Mouse (Mus musculus): ENCODE measurements around the gene Gm45785. TPM values are rescaled to one million over a fixed set of nuclear protein-coding genes. Genes with fewer than 3 reads are reported as not detected.

The Gm45785 gene
- polyA plus RNA-seq, 1 experiment from 2014 or later = not detected

- Histone ChIP-seq H3K9ac (ENCODE audit: low read length) (no peak overlapping the region), H3K27ac (ENCODE audit: low read depth, low read length) (no peak overlapping the region), H3K4me2 (ENCODE audit: low read depth, low read length, severe bottlenecking) (no peak overlapping the region), H3K36me3 (ENCODE audit: control insufficient read depth, insufficient read depth, low read length) (no peaks in the 10 kb centered on the region), H3K9me3 (ENCODE audit: control insufficient read depth, low read length) (no peaks in the 10 kb centered on the region), H3K4me3 (ENCODE audit: low read depth, low read length) (no peak overlapping the region), H3K27me3 (ENCODE audit: control insufficient read depth, insufficient read depth, low read length) (0 out of 2 replicates have a peak, but pooled peaks cover 2% of the 10 kb centered on the region), H3K4me1 (replicated peaks; ENCODE audit: control insufficient read depth, insufficient read depth, low read length) (no peaks in the 10 kb centered on the region)
- no peak for DNase-seq (ENCODE audit: low spot score)
- no peak for ATAC-seq (replicated peaks; ENCODE audit: low FRiP score)
- WGBS = 80% methylated on average over 7 of the region's 7 CpGs
These were observed 12.3 kb downstream of the Gm45785 start for GRCm38 (mm10) chr7:140843806-140844205.

GRCm38 (mm10) chr7:140840750-140841735 is 15.1 kb downstream of the Gm45785 start:
- no peaks in the 10 kb centered on the region for H3K4me1 ChIP-seq (replicated peaks; ENCODE audit: control insufficient read depth, insufficient read depth, low read length)
- no peak for DNase-seq (ENCODE audit: low spot score)
- H3K27me3 ChIP-seq (ENCODE audit: control insufficient read depth, insufficient read depth, low read length) = 0 out of 2 replicates have a peak, but pooled peaks cover 2% of the 10 kb centered on the region
- no peak overlapping the region for H3K9ac ChIP-seq (ENCODE audit: low read length)
- 41% methylated on average over 18 of the region's 19 CpGs for WGBS
- H3K27ac ChIP-seq (ENCODE audit: low read depth, low read length) = no peak overlapping the region
- H3K4me3 ChIP-seq (ENCODE audit: low read depth, low read length) = no peak overlapping the region
- no peak overlapping the region for H3K4me2 ChIP-seq (ENCODE audit: low read depth, low read length, severe bottlenecking)
- no peak for ATAC-seq (replicated peaks; ENCODE audit: low FRiP score)
- no peaks in the 10 kb centered on the region for H3K36me3 ChIP-seq (ENCODE audit: control insufficient read depth, insufficient read depth, low read length)
- no peaks in the 10 kb centered on the region for H3K9me3 ChIP-seq (ENCODE audit: control insufficient read depth, low read length)

- Histone ChIP-seq H3K4me3 (ENCODE audit: low read depth, low read length) (no peak overlapping the region), H3K4me2 (ENCODE audit: low read depth, low read length, severe bottlenecking) (no peak overlapping the region), H3K36me3 (ENCODE audit: control insufficient read depth, insufficient read depth, low read length) (no peaks in the 10 kb centered on the region), H3K9ac (ENCODE audit: low read length) (no peak overlapping the region), H3K27ac (ENCODE audit: low read depth, low read length) (no peak overlapping the region), H3K9me3 (ENCODE audit: control insufficient read depth, low read length) (no peaks in the 10 kb centered on the region), H3K4me1 (replicated peaks; ENCODE audit: control insufficient read depth, insufficient read depth, low read length) (no peaks in the 10 kb centered on the region; the same call in 1 of the 2 replicates), H3K27me3 (ENCODE audit: control insufficient read depth, insufficient read depth, low read length) (0 out of 2 replicates have a peak, but pooled peaks cover 2% of the 10 kb centered on the region)
- peak; percentile 33 for DNase-seq (ENCODE audit: low spot score)
- WGBS = 67% methylated on average over 5 of the region's 5 CpGs
- ATAC-seq (replicated peaks; ENCODE audit: low FRiP score) = no peak
These were observed 16.6 kb downstream of the Gm45785 start for GRCm38 (mm10) chr7:140839556-140839955.

DNA sequence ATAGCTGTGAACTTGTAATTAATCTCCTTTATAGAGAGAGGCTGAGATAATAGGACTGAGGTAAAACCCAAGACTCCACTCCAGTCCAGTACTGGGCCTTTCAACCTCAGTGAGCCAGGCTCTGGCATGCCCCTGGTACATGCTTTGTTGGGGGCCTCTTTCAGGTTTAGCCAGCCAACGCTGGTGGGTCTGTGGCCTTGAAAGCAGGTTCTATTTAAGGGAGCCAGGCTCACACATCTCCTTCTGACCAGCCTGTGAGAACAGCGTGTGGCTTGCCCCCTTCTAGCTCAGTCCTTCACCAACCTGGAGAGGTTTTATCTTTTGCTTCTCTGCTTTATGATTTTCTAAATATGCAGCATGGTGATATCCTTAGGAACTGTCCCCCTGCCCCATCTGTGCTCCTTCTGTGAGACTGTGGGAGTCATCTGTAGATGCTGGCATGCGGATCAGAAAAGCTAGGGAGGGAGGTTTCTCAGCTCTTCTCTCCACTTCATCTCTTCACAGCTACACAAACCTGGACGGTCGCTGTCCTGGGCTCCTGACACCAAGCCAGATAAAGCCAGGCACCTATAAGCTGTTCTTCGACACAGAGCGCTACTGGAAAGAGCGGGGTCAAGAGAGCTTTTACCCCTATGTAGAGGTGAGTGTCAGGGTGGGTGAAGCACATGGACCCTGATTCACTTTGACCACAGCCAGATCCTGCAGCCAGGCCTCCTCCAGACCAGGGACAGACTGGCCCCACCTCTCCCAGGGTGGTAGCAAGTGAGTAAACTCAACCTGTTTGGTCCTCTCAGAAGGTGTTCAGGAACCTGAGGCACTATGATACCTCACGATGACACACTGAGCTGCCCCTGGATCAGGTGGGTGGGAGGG is 19.7 kb downstream of the Gm45785 start:
- Histone ChIP-seq H3K36me3 (ENCODE audit: control insufficient read depth, insufficient read depth, low read length) (no peaks in the 10 kb centered on the region), H3K4me3 (ENCODE audit: low read depth, low read length) (no peak overlapping the region), H3K9ac (ENCODE audit: low read length) (no peak overlapping the region), H3K9me3 (ENCODE audit: control insufficient read depth, low read length) (no peaks in the 10 kb centered on the region), H3K27me3 (ENCODE audit: control insufficient read depth, insufficient read depth, low read length) (0 out of 2 replicates have a peak, but pooled peaks cover 2% of the 10 kb centered on the region), H3K4me2 (ENCODE audit: low read depth, low read length, severe bottlenecking) (no peak overlapping the region), H3K4me1 (replicated peaks; ENCODE audit: control insufficient read depth, insufficient read depth, low read length) (no peaks in the 10 kb centered on the region; the same call in 1 of the 2 replicates), H3K27ac (ENCODE audit: low read depth, low read length) (no peak overlapping the region)
- DNase-seq (ENCODE audit: low spot score) (peak; percentile 40), ATAC-seq (replicated peaks; ENCODE audit: low FRiP score) (no peak)
- WGBS = 84% methylated on average over 9 of the region's 9 CpGs

DNA sequence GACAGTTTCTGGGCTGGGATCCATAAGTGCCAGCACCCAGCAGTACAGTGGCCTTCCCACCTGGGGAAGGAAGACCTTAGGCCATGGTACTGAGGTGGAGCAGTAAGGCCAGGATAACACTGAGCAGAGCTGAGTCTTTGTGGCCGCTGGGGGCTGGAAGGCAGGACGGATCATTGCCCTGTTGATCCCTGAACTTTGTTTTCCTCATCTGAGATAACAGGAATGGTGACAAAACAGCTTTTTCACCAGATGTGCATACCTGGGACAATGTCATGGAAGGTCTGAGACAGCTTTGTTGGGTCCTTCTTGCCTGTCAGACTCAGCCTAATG is 20.4 kb downstream of the Gm45785 start:
- DNase-seq (ENCODE audit: low spot score) = peak; percentile 45
- Histone ChIP-seq H3K4me1 (replicated peaks; ENCODE audit: control insufficient read depth, insufficient read depth, low read length) (no peaks in the 10 kb centered on the region; the same call in 1 of the 2 replicates), H3K27ac (ENCODE audit: low read depth, low read length) (no peak overlapping the region), H3K27me3 (ENCODE audit: control insufficient read depth, insufficient read depth, low read length) (no peaks in the 10 kb centered on the region), H3K36me3 (ENCODE audit: control insufficient read depth, insufficient read depth, low read length) (no peaks in the 10 kb centered on the region), H3K9me3 (ENCODE audit: control insufficient read depth, low read length) (no peaks in the 10 kb centered on the region), H3K4me3 (ENCODE audit: low read depth, low read length) (no peak overlapping the region), H3K4me2 (ENCODE audit: low read depth, low read length, severe bottlenecking) (no peak overlapping the region), H3K9ac (ENCODE audit: low read length) (no peak overlapping the region)
- no peak for ATAC-seq (replicated peaks; ENCODE audit: low FRiP score)
- 85% methylated on average over 2 of the region's 2 CpGs for WGBS

DNA sequence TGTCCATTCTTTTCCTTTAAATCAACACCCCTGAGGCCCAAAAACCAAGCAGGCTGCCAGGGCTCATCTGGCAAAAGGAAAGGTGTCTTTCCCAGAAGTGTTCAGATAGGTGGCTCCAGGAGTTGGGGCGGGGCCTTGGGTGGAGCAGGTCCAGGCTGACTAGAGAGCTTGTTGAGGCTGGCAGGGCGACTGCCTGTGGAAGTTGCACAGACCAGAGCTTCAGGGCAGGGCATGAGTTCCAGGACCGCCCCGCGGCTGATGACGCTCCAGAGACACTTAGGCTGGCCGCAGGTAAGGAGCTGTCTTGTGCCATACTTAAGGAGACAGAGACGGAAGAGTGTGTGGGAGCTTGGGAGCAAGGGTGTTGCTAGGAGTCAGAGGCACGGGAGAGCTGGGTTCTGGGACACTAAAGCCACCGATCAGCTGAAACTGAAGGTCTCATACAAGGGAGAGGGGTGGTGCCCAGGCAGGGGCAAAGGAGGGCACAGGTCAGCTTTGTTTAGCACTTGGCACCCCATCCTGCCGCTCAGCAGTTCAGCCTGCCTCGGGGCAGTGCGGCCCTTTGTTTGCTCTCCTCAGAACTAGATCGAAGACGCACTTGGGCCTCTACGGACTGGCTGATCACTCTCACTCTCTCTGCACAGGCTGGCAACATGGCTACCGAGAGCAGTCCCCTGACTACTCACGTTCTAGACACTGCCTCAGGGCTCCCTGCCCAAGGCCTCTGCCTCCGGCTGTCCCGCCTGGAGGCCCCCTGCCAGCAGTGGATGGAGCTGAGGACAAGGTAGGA is 21.0 kb downstream of the Gm45785 start, which contains the start of gene Urah:
Urah (plus strand) TSS at position 51 of the 790 bp plus-strand sequence.
- DNase-seq (ENCODE audit: low spot score) = peak; percentile 46
- no peaks in the 10 kb centered on the region for H3K9me3 ChIP-seq (ENCODE audit: control insufficient read depth, low read length)
- H3K4me3 ChIP-seq (ENCODE audit: low read depth, low read length) = no peak within 1 kb of the TSS
- no peaks in the 10 kb centered on the region for H3K36me3 ChIP-seq (ENCODE audit: control insufficient read depth, insufficient read depth, low read length)
- H3K4me2 ChIP-seq (ENCODE audit: low read depth, low read length, severe bottlenecking) = no peak within 1 kb of the TSS
- H3K27ac ChIP-seq (ENCODE audit: low read depth, low read length) = no peak within 1 kb of the TSS
- ATAC-seq (replicated peaks; ENCODE audit: low FRiP score) = no peak
- WGBS = 46% methylated on average over 20 of the region's 20 CpGs
- no peaks in the 10 kb centered on the region for H3K27me3 ChIP-seq (ENCODE audit: control insufficient read depth, insufficient read depth, low read length)
- H3K9ac ChIP-seq (ENCODE audit: low read length) = no peak within 1 kb of the TSS
- H3K4me1 ChIP-seq (replicated peaks; ENCODE audit: control insufficient read depth, insufficient read depth, low read length) = no peaks in the 10 kb centered on the region; the same call in 1 of the 2 replicates

- Histone ChIP-seq H3K27ac (ENCODE audit: low read depth, low read length) (no peak overlapping the region), H3K4me1 (replicated peaks; ENCODE audit: control insufficient read depth, insufficient read depth, low read length) (no peaks in the 10 kb centered on the region; the same call in 1 of the 2 replicates), H3K4me2 (ENCODE audit: low read depth, low read length, severe bottlenecking) (no peak overlapping the region), H3K9me3 (ENCODE audit: control insufficient read depth, low read length) (no peaks in the 10 kb centered on the region), H3K27me3 (ENCODE audit: control insufficient read depth, insufficient read depth, low read length) (no peaks in the 10 kb centered on the region), H3K36me3 (ENCODE audit: control insufficient read depth, insufficient read depth, low read length) (no peaks in the 10 kb centered on the region), H3K9ac (ENCODE audit: low read length) (no peak overlapping the region), H3K4me3 (ENCODE audit: low read depth, low read length) (no peak overlapping the region)
- peak; percentile 45 for DNase-seq (ENCODE audit: low spot score)
- 79% methylated on average over 4 of the region's 4 CpGs for WGBS
- ATAC-seq (replicated peaks; ENCODE audit: low FRiP score) = no peak
These were observed 22.8 kb downstream of the Gm45785 start for GRCm38 (mm10) chr7:140833341-140833740.

GRCm38 (mm10) chr7:140831447-140831846 is 24.7 kb downstream of the Gm45785 start:
- WGBS = 80% methylated on average over 6 of the region's 6 CpGs
- H3K9me3 ChIP-seq (ENCODE audit: control insufficient read depth, low read length) = no peaks in the 10 kb centered on the region
- no peak for DNase-seq (ENCODE audit: low spot score)
- H3K9ac ChIP-seq (ENCODE audit: low read length) = no peak overlapping the region
- no peak overlapping the region for H3K27ac ChIP-seq (ENCODE audit: low read depth, low read length)
- H3K4me2 ChIP-seq (ENCODE audit: low read depth, low read length, severe bottlenecking) = no peak overlapping the region
- ATAC-seq (replicated peaks; ENCODE audit: low FRiP score) = no peak
- H3K36me3 ChIP-seq (ENCODE audit: control insufficient read depth, insufficient read depth, low read length) = no peaks in the 10 kb centered on the region
- H3K4me1 ChIP-seq (replicated peaks; ENCODE audit: control insufficient read depth, insufficient read depth, low read length) = no peaks in the 10 kb centered on the region; the same call in 1 of the 2 replicates
- H3K4me3 ChIP-seq (ENCODE audit: low read depth, low read length) = no peak overlapping the region
- no peaks in the 10 kb centered on the region for H3K27me3 ChIP-seq (ENCODE audit: control insufficient read depth, insufficient read depth, low read length)
